Mouse (Mus musculus) intestine, embryonic 14.5 days (tissue): ENCODE data around the gene Scn5a. TPM values are rescaled to one million over a fixed set of nuclear protein-coding genes. Genes with fewer than 3 reads are reported as not detected.
A peak's percentile ranks its signal among the peaks of the same experiment; 100 is the strongest.

Experiments used
- ATAC-seq: fragments of 200-750 bp; cut with Nextera tagmentation; replicated peaks from 2 replicates; pipeline ENCODE4 v1.8.0; 2017; ENCODE audit warnings: low read depth, moderate number of reproducible peaks, moderate TSS enrichment, moderate library complexity; ENCODE audit not compliant: low FRiP score, low TSS enrichment
- DNase-seq: peaks from one replicate; pipeline ENCODE4 v3.0.0-alpha.2; 2018; ENCODE audit warnings: low spot score
- H3K27ac ChIP-seq: fragments of 300-500 bp; sonication (generic); 2 replicates; pipeline ENCODE4 v1.5.1; 2014; ENCODE audit warnings: low read depth, mild to moderate bottlenecking, control low read depth
- H3K27me3 ChIP-seq: fragments of 300-500 bp; sonication (generic); replicated peaks from 2 replicates; pipeline ENCODE4 v1.6.1; 2014; ENCODE audit warnings: low read length, control low read depth; ENCODE audit not compliant: control insufficient read depth, insufficient read depth
- H3K36me3 ChIP-seq: fragments of 300-500 bp; sonication (generic); 2 replicates; pipeline ENCODE4 v1.6.1; 2014; ENCODE audit warnings: low read length, control low read depth; ENCODE audit not compliant: control insufficient read depth, insufficient read depth
- H3K4me1 ChIP-seq: fragments of 300-500 bp; sonication (generic); replicated peaks from 2 replicates; pipeline ENCODE4 v1.6.1; 2014; ENCODE audit warnings: low read length, control low read depth, mixed read lengths; ENCODE audit not compliant: control insufficient read depth, insufficient read depth
- H3K4me2 ChIP-seq: fragments of 300-500 bp; sonication (generic); 2 replicates; pipeline ENCODE4 v1.6.1; 2014; ENCODE audit warnings: low read length
- H3K4me3 ChIP-seq: fragments of 300-500 bp; sonication (generic); 2 replicates; pipeline ENCODE4 v1.5.1; 2014; ENCODE audit warnings: low read depth, low read length, control low read depth, mixed read lengths
- H3K9ac ChIP-seq: fragments of 300-500 bp; sonication (generic); 2 replicates; pipeline ENCODE4 v1.6.1; 2014; ENCODE audit warnings: mild to moderate bottlenecking, low read length
- H3K9me3 ChIP-seq: fragments of 300-500 bp; sonication (generic); 2 replicates; pipeline ENCODE4 v1.6.1; 2016; ENCODE audit warnings: low read length, control low read depth; ENCODE audit not compliant: control insufficient read depth
- WGBS: fragments of 180-500 bp; shearing (Covaris S2); extraction: QIAGEN DNeasy Blood & Tissue Kit; methylation state at CpG from one replicate; pipeline ENCODE4 v1.1.7; 2014; 5-methylcytosine and 5-hydroxymethylcytosine counted together
- polyA plus RNA-seq: library from polyadenylated mRNA; unstranded; fragments of >200 nt; fragmentation: Nextera tagmentation; extraction: Ambion mirVana; gene quantifications from 2 replicates; pipeline ENCODE4 v1.2.1, GENCODE M21; 2014

The Scn5a gene
- polyA plus RNA-seq, 1 experiment from 2014 or later: 0.55 TPM

- Histone ChIP-seq H3K4me1 (no peaks in the 10 kb centered on the region), H3K9ac (no peak overlapping the region), H3K9me3 (no peaks in the 10 kb centered on the region), H3K4me3 (no peak overlapping the region), H3K27ac (no peak overlapping the region), H3K36me3 (no peaks in the 10 kb centered on the region), H3K4me2 (no peak overlapping the region), H3K27me3 (0 out of 2 replicates have a peak, but pooled peaks cover 19% of the 10 kb centered on the region)
- 23% methylated on average over 10 of the region's 10 CpGs for WGBS
- ATAC-seq (no peak; the same call in 1 of the 2 replicates), DNase-seq (peak; percentile 54)
Observed at GRCm38 (mm10) chr9:119531684-119532417, 47.0 kb downstream of the Scn5a start.

- WGBS: 92% methylated on average over 6 of the region's 6 CpGs
- Histone ChIP-seq H3K9ac (no peak overlapping the region), H3K36me3 (no peaks in the 10 kb centered on the region), H3K4me2 (no peak overlapping the region), H3K27me3 (no peaks in the 10 kb centered on the region), H3K4me1 (no peaks in the 10 kb centered on the region), H3K4me3 (no peak overlapping the region), H3K9me3 (peaks cover 4% of the 10 kb centered on the region; the same call in 1 of the 2 replicates), H3K27ac (no peak overlapping the region)
- no peak for DNase-seq
- ATAC-seq: no peak
Observed at GRCm38 (mm10) chr9:119524511-119524910, 54.3 kb downstream of the Scn5a start.

- Histone ChIP-seq H3K4me1 (0 out of 2 replicates have a peak, but pooled peaks cover 2% of the 10 kb centered on the region), H3K4me2 (no peak overlapping the region), H3K27ac (no peak overlapping the region), H3K27me3 (no peaks in the 10 kb centered on the region), H3K9ac (no peak overlapping the region), H3K4me3 (no peak overlapping the region), H3K36me3 (no peaks in the 10 kb centered on the region), H3K9me3 (peaks cover 4% of the 10 kb centered on the region; the same call in 1 of the 2 replicates)
- DNase-seq: no peak
- ATAC-seq: no peak
- WGBS: 75% methylated on average over 8 of the region's 8 CpGs
Observed at GRCm38 (mm10) chr9:119523301-119523700, 55.5 kb downstream of the Scn5a start.

- H3K9me3 ChIP-seq: no peaks in the 10 kb centered on the region
- no peak overlapping the region for H3K9ac ChIP-seq
- H3K27ac ChIP-seq: no peak overlapping the region
- no peaks in the 10 kb centered on the region for H3K27me3 ChIP-seq
- WGBS: 60% methylated on average over 23 of the region's 23 CpGs
- no peak for DNase-seq
- no peak overlapping the region for H3K4me2 ChIP-seq
- no peak for ATAC-seq
- no peaks in the 10 kb centered on the region for H3K36me3 ChIP-seq
- H3K4me3 ChIP-seq: no peak overlapping the region
- peaks cover 9% of the 10 kb centered on the region for H3K4me1 ChIP-seq
Observed at GRCm38 (mm10) chr9:119519116-119519515, 59.7 kb downstream of the Scn5a start.

GRCm38 (mm10) chr9:119518177-119518576 is 60.6 kb downstream of the Scn5a start:
- Histone ChIP-seq H3K4me3 (no peak overlapping the region), H3K27me3 (no peaks in the 10 kb centered on the region), H3K27ac (no peak overlapping the region), H3K9me3 (no peaks in the 10 kb centered on the region), H3K9ac (no peak overlapping the region), H3K4me1 (peaks cover 9% of the 10 kb centered on the region), H3K4me2 (peak overlapping the region; percentile 38; the same call in 1 of the 2 replicates), H3K36me3 (no peaks in the 10 kb centered on the region)
- ATAC-seq: no peak
- DNase-seq: no peak
- 73% methylated on average over 8 of the region's 8 CpGs for WGBS

- H3K9ac ChIP-seq: no peak overlapping the region
- no peak overlapping the region for H3K4me3 ChIP-seq
- DNase-seq (no peak), ATAC-seq (no peak)
- peak overlapping the region; percentile 38 for H3K4me2 ChIP-seq
- peaks cover 9% of the 10 kb centered on the region for H3K4me1 ChIP-seq
- no peaks in the 10 kb centered on the region for H3K9me3 ChIP-seq
- no peaks in the 10 kb centered on the region for H3K27me3 ChIP-seq
- no peaks in the 10 kb centered on the region for H3K36me3 ChIP-seq
- H3K27ac ChIP-seq: no peak overlapping the region
- WGBS: 29% methylated on average over 20 of the region's 20 CpGs
Observed at GRCm38 (mm10) chr9:119517467-119517866, 61.3 kb downstream of the Scn5a start.

GRCm38 (mm10) chr9:119516815-119517214 is 62.0 kb downstream of the Scn5a start:
- H3K27ac ChIP-seq: no peak overlapping the region
- no peaks in the 10 kb centered on the region for H3K9me3 ChIP-seq
- no peak overlapping the region for H3K4me2 ChIP-seq
- no peak overlapping the region for H3K9ac ChIP-seq
- no peaks in the 10 kb centered on the region for H3K36me3 ChIP-seq
- ATAC-seq: no peak
- no peak for DNase-seq
- 55% methylated on average over 5 of the region's 5 CpGs for WGBS
- peaks cover 9% of the 10 kb centered on the region for H3K4me1 ChIP-seq
- no peak overlapping the region for H3K4me3 ChIP-seq
- no peaks in the 10 kb centered on the region for H3K27me3 ChIP-seq

- H3K9me3 ChIP-seq: no peaks in the 10 kb centered on the region
- ATAC-seq (no peak), DNase-seq (no peak)
- no peak overlapping the region for H3K27ac ChIP-seq
- no peaks in the 10 kb centered on the region for H3K36me3 ChIP-seq
- no peak overlapping the region for H3K9ac ChIP-seq
- WGBS: 85% methylated on average over 9 of the region's 9 CpGs
- H3K27me3 ChIP-seq: no peaks in the 10 kb centered on the region
- no peak overlapping the region for H3K4me2 ChIP-seq
- peaks cover 9% of the 10 kb centered on the region for H3K4me1 ChIP-seq
- H3K4me3 ChIP-seq: no peak overlapping the region
Observed at GRCm38 (mm10) chr9:119515454-119515853, 63.4 kb downstream of the Scn5a start.

GRCm38 (mm10) chr9:119514986-119515385 is 63.8 kb downstream of the Scn5a start:
- peaks cover 9% of the 10 kb centered on the region for H3K4me1 ChIP-seq
- no peak overlapping the region for H3K4me3 ChIP-seq
- WGBS: 87% methylated on average over 8 of the region's 8 CpGs
- H3K27ac ChIP-seq: no peak overlapping the region
- H3K36me3 ChIP-seq: no peaks in the 10 kb centered on the region
- no peaks in the 10 kb centered on the region for H3K9me3 ChIP-seq
- H3K4me2 ChIP-seq: no peak overlapping the region
- no peaks in the 10 kb centered on the region for H3K27me3 ChIP-seq
- no peak overlapping the region for H3K9ac ChIP-seq
- ATAC-seq (no peak), DNase-seq (no peak)
